Mouse (Mus musculus) heart, postnatal 0 days (tissue): ENCODE results near the gene Krt81. TPM values are rescaled to one million over a fixed set of nuclear protein-coding genes. Genes with fewer than 3 reads are reported as not detected.

ENCODE experiments used
- ATAC-seq: fragments of 200-750 bp; cut with Nextera tagmentation; 2 replicates; pipeline ENCODE4 v1.8.0; 2017; ENCODE audit warnings: low read depth, moderate number of reproducible peaks, moderate library complexity; ENCODE audit not compliant: insufficient read depth
- DNase-seq: peaks from one replicate; pipeline ENCODE4 v3.0.0-alpha.2; 2016; ENCODE audit warnings: low spot score
- H3K27ac ChIP-seq: fragments of 300-500 bp; sonication (generic); 2 replicates; pipeline ENCODE4 v1.5.1; 2014; ENCODE audit warnings: low read depth, mild to moderate bottlenecking
- H3K27me3 ChIP-seq: fragments of 300-500 bp; sonication (generic); 2 replicates; pipeline ENCODE4 v1.6.1; 2014; ENCODE audit warnings: low read length, mixed read lengths; ENCODE audit not compliant: control insufficient read depth, insufficient read depth
- H3K36me3 ChIP-seq: fragments of 300-500 bp; sonication (generic); replicated peaks from 2 replicates; pipeline ENCODE4 v1.6.1; 2014; ENCODE audit warnings: low read length, mixed read lengths; ENCODE audit not compliant: control insufficient read depth, insufficient read depth
- H3K4me1 ChIP-seq: fragments of 300-500 bp; sonication (generic); 2 replicates; pipeline ENCODE4 v1.6.1; 2014; ENCODE audit warnings: antibody characterized with exemption; ENCODE audit not compliant: control insufficient read depth, insufficient read depth
- H3K4me2 ChIP-seq: fragments of 300-500 bp; sonication (generic); 2 replicates; pipeline ENCODE4 v1.6.1; 2014; ENCODE audit warnings: low read depth, mild to moderate bottlenecking, low read length, moderate library complexity
- H3K4me3 ChIP-seq: fragments of 300-500 bp; sonication (generic); 2 replicates; pipeline ENCODE4 v1.5.1; 2014; ENCODE audit warnings: low read depth, low read length
- H3K9ac ChIP-seq: fragments of 300-500 bp; sonication (generic); replicated peaks from 2 replicates; pipeline ENCODE4 v1.6.1; 2014; ENCODE audit warnings: low read depth, low read length, mixed read lengths
- H3K9me3 ChIP-seq: fragments of 300-500 bp; sonication (generic); replicated peaks from 2 replicates; pipeline ENCODE4 v1.6.1; 2016; ENCODE audit warnings: low read length; ENCODE audit not compliant: control insufficient read depth
- CTCF ChIP-seq: IDR thresholded peaks from 2 replicates; pipeline ENCODE4 v1.5.1; 2016; ENCODE audit warnings: antibody characterized with exemption, control low read depth, low read depth
- EP300 ChIP-seq: IDR thresholded peaks from 2 replicates; pipeline ENCODE4 v1.6.1; 2016; ENCODE audit warnings: antibody characterized with exemption, low read depth
- WGBS: fragments of 180-500 bp; shearing (Covaris S2); extraction: QIAGEN DNeasy Blood & Tissue Kit; methylation state at CpG from one replicate; pipeline ENCODE4 v1.1.7; 2014; 5-methylcytosine and 5-hydroxymethylcytosine counted together
- polyA plus RNA-seq: library from polyadenylated mRNA; unstranded; fragments of >200 nt; fragmentation: Nextera tagmentation; extraction: Ambion mirVana; gene quantifications from 2 replicates; pipeline ENCODE4 v1.2.1, GENCODE M21; 2015
- total RNA-seq: library from RNA; depleted of rRNA; stranded (reverse); fragments of >200 nt; gene quantifications from 2 replicates; pipeline ENCODE4 v1.2.3, GENCODE M21; 2014; ENCODE audit warnings: low replicate concordance; rRNA removed

Krt81 gene
- total RNA-seq (not detected in 2 replicates), polyA plus RNA-seq (not detected in 2 replicates)

DNA sequence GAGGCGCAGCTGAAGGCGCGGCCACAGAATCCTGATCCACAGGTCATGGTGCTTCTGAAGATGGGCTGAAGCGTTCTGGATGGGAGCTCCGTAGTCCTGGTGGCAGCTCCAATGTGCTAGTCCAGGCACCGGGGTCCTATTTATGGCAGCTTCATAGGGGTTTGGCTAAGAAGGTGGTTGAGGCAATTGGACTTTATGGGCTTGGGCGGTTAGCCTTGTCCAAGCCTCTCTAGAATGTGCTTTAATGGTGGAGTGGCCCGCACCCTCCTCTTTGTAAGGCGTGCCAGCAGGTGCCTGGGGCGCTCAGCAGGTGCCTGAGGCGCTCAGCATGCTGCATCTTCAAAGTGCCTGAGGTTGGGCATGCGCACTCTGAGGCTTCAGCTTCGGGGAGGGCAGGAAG, at the start of gene Krt81:
Krt81 (minus strand) TSS at position 101 of the 400 bp plus-strand sequence.
- Histone ChIP-seq H3K4me3 (no peak within 1 kb of the TSS), H3K9ac (no peak within 1 kb of the TSS), H3K4me2 (no peak within 1 kb of the TSS), H3K4me1 (no peaks in the 10 kb centered on the region), H3K36me3 (no peaks in the 10 kb centered on the region), H3K27me3 (no peaks in the 10 kb centered on the region), H3K27ac (no peak within 1 kb of the TSS), H3K9me3 (no peaks in the 10 kb centered on the region)
- DNase-seq (no peak), ATAC-seq (no peak)
- no peak for TF ChIP-seq CTCF
- TF ChIP-seq EP300, result no peak
- WGBS, result 71% methylated on average over 13 of the region's 13 CpGs

- no peak for ATAC-seq
- TF ChIP-seq CTCF (no peak), EP300 (no peak)
- Histone ChIP-seq H3K27me3 (no peaks in the 10 kb centered on the region), H3K9ac (no peak overlapping the region), H3K4me1 (0 out of 2 replicates have a peak, but pooled peaks cover 6% of the 10 kb centered on the region), H3K9me3 (no peaks in the 10 kb centered on the region), H3K27ac (no peak overlapping the region), H3K36me3 (no peaks in the 10 kb centered on the region), H3K4me3 (no peak overlapping the region), H3K4me2 (no peak overlapping the region)
- WGBS, result 65% methylated on average over 9 of the region's 9 CpGs
- DNase-seq, result no peak
Observed at GRCm38 (mm10) chr15:101508247-101508646, 44.7 kb upstream of the Krt81 start.

DNA sequence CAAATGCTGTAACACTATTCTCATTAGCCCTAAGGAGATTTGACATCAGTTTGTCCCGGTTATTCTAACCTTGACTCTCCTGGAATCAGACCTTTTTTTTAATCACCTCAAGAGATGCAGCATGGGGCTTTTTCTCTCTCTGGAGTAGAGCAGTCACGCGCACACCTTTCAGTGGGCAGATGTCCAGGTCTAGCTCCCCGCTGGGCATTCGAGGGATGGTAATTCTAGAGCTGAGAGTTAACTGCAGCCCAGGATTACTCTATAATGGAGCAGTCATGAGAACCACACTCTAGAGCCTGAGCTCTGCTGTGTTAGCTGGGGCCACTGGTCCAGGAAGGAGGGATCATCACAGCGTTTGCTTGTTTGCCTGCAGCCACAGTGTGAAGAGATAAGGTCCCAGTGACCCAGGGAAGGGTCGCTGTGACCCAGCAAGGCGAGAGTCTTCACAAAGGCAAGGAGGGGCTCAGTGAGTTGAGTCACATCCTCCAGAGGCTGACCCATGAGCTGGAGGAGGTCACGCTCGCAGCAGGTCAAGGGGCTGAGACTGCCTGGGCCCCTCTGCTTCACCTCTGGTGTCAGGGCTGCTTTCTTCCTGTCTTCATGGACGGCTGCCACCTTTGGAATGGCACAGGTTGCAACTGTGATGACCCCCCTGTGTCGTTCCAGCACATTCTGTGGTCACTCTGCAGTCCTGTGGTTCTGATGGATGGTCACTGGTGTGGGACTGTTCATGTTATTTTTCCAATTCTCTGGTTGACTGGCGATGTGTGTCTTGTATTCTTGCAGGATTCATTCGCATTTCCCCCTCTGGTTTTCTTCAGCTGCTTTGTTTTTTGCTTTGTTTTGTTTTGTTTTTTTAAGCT, 43.6 kb upstream of the Krt81 start:
- no peak for TF ChIP-seq CTCF
- no peak for DNase-seq
- 44% methylated on average over 14 of the region's 14 CpGs for WGBS

DNA sequence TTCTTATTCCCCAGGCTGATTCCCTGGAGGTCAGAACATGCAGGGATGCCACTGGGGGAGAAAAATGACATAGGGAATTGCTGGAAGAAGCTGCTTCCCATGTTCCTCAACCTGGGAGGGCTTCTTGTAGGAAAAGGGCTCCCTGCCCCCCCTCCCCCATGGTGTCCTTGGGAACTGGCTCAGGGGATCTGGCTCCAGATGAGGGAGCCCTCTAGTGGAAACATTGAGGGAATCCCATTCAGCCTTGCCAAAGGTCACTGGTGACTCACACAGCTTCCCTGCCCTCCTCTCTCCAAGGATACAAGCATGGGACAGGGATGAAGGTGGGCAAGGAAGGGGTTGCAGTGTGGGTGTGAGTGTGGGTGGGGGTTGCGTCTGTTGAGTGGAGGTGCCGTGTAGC, 33.6 kb upstream of the Krt81 start:
- no peaks in the 10 kb centered on the region for H3K9me3 ChIP-seq
- peaks cover 5% of the 10 kb centered on the region for H3K4me1 ChIP-seq
- H3K36me3 ChIP-seq, result no peaks in the 10 kb centered on the region
- no peak overlapping the region for H3K4me2 ChIP-seq
- H3K4me3 ChIP-seq, result no peak overlapping the region
- no peak overlapping the region for H3K27ac ChIP-seq
- H3K9ac ChIP-seq, result no peak overlapping the region
- WGBS, result 57% methylated on average over 2 of the region's 2 CpGs
- DNase-seq (peak; percentile 29), ATAC-seq (no peak)
- TF ChIP-seq EP300 (no peak), CTCF (peak; percentile 57)
- no peaks in the 10 kb centered on the region for H3K27me3 ChIP-seq

More for the DNA sequence above, 43.6 kb upstream of the Krt81 start:
- H3K36me3 ChIP-seq, result no peaks in the 10 kb centered on the region
- no peaks in the 10 kb centered on the region for H3K9me3 ChIP-seq
- H3K4me1 ChIP-seq, result 0 out of 2 replicates have a peak, but pooled peaks cover 6% of the 10 kb centered on the region
- no peak overlapping the region for H3K27ac ChIP-seq
- no peak overlapping the region for H3K4me2 ChIP-seq
- H3K9ac ChIP-seq, result no peak overlapping the region
- ATAC-seq, result no peak
- no peaks in the 10 kb centered on the region for H3K27me3 ChIP-seq
- no peak overlapping the region for H3K4me3 ChIP-seq

DNA sequence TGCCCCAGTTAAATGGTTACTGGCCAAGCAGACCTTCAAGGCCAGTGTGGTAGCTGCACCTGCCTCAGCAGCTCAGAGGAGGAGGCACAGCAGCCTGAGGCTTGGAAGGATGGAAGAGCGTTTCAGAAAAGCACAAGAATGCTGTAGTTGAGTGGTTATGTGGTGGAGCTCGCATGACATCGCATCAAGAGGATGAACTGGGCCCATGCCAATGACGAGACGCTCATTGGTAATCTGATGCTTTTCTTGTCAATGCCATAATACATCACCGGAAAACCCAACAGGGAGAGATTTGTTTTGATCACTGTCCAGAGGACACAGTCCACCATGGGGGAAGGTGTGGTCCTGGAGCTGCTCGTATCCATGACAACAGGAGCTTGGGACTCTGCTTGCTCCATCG, 31.7 kb upstream of the Krt81 start:
- Histone ChIP-seq H3K36me3 (no peaks in the 10 kb centered on the region), H3K9me3 (no peaks in the 10 kb centered on the region), H3K4me2 (no peak overlapping the region), H3K9ac (no peak overlapping the region), H3K27ac (no peak overlapping the region), H3K4me1 (peaks cover 5% of the 10 kb centered on the region), H3K27me3 (no peaks in the 10 kb centered on the region), H3K4me3 (no peak overlapping the region)
- no peak for ATAC-seq
- no peak for TF ChIP-seq CTCF
- TF ChIP-seq EP300, result no peak
- WGBS, result 78% methylated on average over 8 of the region's 8 CpGs
- no peak for DNase-seq

- WGBS, result 56% methylated on average over 1 of the region's 1 CpGs
- Histone ChIP-seq H3K27ac (no peak overlapping the region), H3K4me1 (peaks cover 5% of the 10 kb centered on the region), H3K4me2 (no peak overlapping the region), H3K9me3 (no peaks in the 10 kb centered on the region), H3K27me3 (no peaks in the 10 kb centered on the region), H3K4me3 (no peak overlapping the region), H3K9ac (no peak overlapping the region), H3K36me3 (no peaks in the 10 kb centered on the region)
- TF ChIP-seq CTCF (no peak), EP300 (no peak)
- no peak for DNase-seq
- ATAC-seq, result no peak
Observed at GRCm38 (mm10) chr15:101494203-101494602, 30.7 kb upstream of the Krt81 start.
